Mouse (Mus musculus) pancreas, adult 10 weeks (tissue): ENCODE measurements around the gene Gbp2. TPM values are rescaled to one million over a fixed set of nuclear protein-coding genes. Genes with fewer than 3 reads are reported as not detected.

Source experiments
- polyA plus RNA-seq: library from polyadenylated mRNA; stranded (reverse); fragments of 350-450 nt; fragmentation: Illumina TruSeq; extraction: RNeasy Lipid Tissue Mini Kit (QIAGEN cat#74804); gene quantifications from one replicate; pipeline ENCODE4 v1.2.3, GENCODE M21; 2015; ENCODE audit warnings: low read depth, low replicate concordance; ENCODE audit not compliant: insufficient read depth

Gbp2 gene
- 18.0 TPM for polyA plus RNA-seq

GRCm38 (mm10) chr3:142620111-142620955 is at the start of gene Gbp2:
Gene Gbp2 (plus strand): TSS chr3:142620602.

GRCm38 (mm10) chr3:142594547-142594946 is 25.9 kb upstream of the Gbp2 start, which contains the start of gene Gbp2b:
Gene Gbp2b (plus strand): TSS chr3:142594847.

Other genes with a start within 250 kb of the Gbp2 start
- 8.6 TPM for gene Pdlim5, start 224.9 kb upstream of the Gbp2 start, polyA plus RNA-seq
- 2.4 TPM for gene Gbp5, start 126.6 kb upstream of the Gbp2 start, polyA plus RNA-seq
- 4.0 TPM for gene Gbp7, start 90.3 kb upstream of the Gbp2 start, polyA plus RNA-seq
- 7.6 TPM for gene Gbp3, start 60.6 kb upstream of the Gbp2 start, polyA plus RNA-seq
- gene Gbp2b, start 25.8 kb upstream of the Gbp2 start, polyA plus RNA-seq: 0.28 TPM
- gene Kyat3, start 80.4 kb downstream of the Gbp2 start, polyA plus RNA-seq: 7.4 TPM
- 10.1 TPM for gene Gtf2b, start 144.4 kb downstream of the Gbp2 start, polyA plus RNA-seq